Mouse (Mus musculus) olfactory bulb, adult 2 months (tissue): ENCODE results near the gene Fyco1. TPM values are rescaled to one million over a fixed set of nuclear protein-coding genes. Genes with fewer than 3 reads are reported as not detected.

Source experiments
- H3K27ac ChIP-seq: fragments of 200-500 bp; 2 replicates; pipeline ENCODE4 v1.5.1; 2012; ENCODE audit warnings: low read depth, low read length; ENCODE audit not compliant: insufficient read depth
- H3K4me1 ChIP-seq: fragments of 200-500 bp; 2 replicates; pipeline ENCODE4 v1.6.1; 2012; ENCODE audit warnings: low read length; ENCODE audit not compliant: control insufficient read depth, insufficient read depth
- H3K4me3 ChIP-seq: fragments of 200-500 bp; 2 replicates; pipeline ENCODE4 v1.5.1; 2012; ENCODE audit warnings: mild to moderate bottlenecking, low read depth, low read length, moderate library complexity; ENCODE audit not compliant: insufficient read depth
- CTCF ChIP-seq: fragments of 200-500 bp; IDR thresholded peaks from 2 replicates; pipeline ENCODE4 v1.5.1; 2012; ENCODE audit warnings: low read depth, mild to moderate bottlenecking, low read length, moderate library complexity; ENCODE audit not compliant: insufficient read depth
- POLR2A ChIP-seq: fragments of 200-500 bp; IDR thresholded peaks from 2 replicates; pipeline ENCODE4 v1.6.1; 2012; ENCODE audit warnings: mild to moderate bottlenecking, low read depth, low read length, moderate library complexity; ENCODE audit not compliant: insufficient read depth
- WGBS: fragments of 180-500 bp; shearing (Covaris S2); methylation state at CpG from one replicate; pipeline ENCODE4 v1.1.7; 2018; 5-methylcytosine and 5-hydroxymethylcytosine counted together
- polyA plus RNA-seq: library from polyadenylated mRNA; stranded (reverse); fragments of >200 nt; gene quantifications from 2 replicates; pipeline ENCODE4 v1.2.4, GENCODE M21; 2012; ENCODE audit warnings: low replicate concordance; ENCODE audit not compliant: missing spikeins, insufficient read depth, insufficient read length

The Fyco1 gene
- polyA plus RNA-seq, 1 experiment: not detected

- WGBS: under 1% methylated on average over 27 of the region's 27 CpGs
- H3K4me3 ChIP-seq: peak overlapping the region; percentile 99
Observed at GRCm38 (mm10) chr9:123851062-123851712, 512 bp downstream of the Fyco1 start.

DNA sequence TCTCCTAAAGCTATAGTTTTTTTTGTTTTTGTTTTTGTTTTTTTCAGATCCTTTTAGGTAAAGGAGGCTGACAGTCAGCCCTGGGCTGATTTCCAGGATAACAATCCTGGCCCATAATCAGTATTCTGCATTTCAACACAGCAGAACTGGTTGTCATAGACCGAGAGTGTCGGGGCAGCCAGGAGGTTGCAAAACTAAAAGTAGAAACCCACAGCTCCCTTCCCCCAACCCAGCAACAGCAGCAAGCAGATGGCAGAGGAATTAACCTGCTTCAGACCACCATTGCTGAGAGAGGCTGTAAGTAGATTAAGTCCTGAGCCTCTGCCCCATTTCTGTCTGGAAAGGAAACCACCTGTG, 1.0 kb downstream of the Fyco1 start:
- WGBS: 3% methylated on average over 2 of the region's 2 CpGs
- no peak for TF ChIP-seq CTCF
- TF ChIP-seq POLR2A: no peak
- Histone ChIP-seq H3K27ac (peak overlapping the region; percentile 79; the same call in 1 of the 2 replicates), H3K4me1 (peaks cover 3% of the 10 kb centered on the region; the same call in 1 of the 2 replicates), H3K4me3 (peak overlapping the region; percentile 99; the same call in 1 of the 2 replicates)

More at GRCm38 (mm10) chr9:123851062-123851712, 512 bp downstream of the Fyco1 start:
- H3K27ac ChIP-seq: peak overlapping the region; percentile 79
- peaks cover 3% of the 10 kb centered on the region; the same call in 1 of the 2 replicates for H3K4me1 ChIP-seq
- TF ChIP-seq POLR2A (no peak), CTCF (no peak)

- Histone ChIP-seq H3K27ac (no peak overlapping the region), H3K4me1 (peaks cover 3% of the 10 kb centered on the region; the same call in 1 of the 2 replicates)
Observed at GRCm38 (mm10) chr9:123849976-123850695, 1.6 kb downstream of the Fyco1 start.

DNA sequence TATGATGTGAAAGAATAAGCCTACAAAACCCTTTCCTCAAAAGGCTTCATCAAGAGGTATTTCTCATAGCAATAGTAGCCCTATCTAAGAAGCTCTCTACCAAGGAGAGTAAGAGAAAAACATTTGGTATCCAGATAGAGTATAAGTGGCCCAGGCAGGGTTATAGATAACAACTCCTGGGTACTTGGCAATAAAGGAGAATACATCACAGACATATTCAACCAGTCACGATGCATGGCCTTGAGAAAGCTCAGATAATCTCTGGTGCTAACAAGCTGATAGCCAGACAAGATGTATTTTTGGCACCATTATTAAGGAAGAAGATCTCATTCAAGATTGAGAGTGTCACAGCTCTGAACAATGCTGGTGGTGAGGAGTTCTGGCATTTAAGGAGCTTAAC, 5.2 kb downstream of the Fyco1 start:
- Histone ChIP-seq H3K4me3 (no peak overlapping the region), H3K4me1 (peaks cover 3% of the 10 kb centered on the region; the same call in 1 of the 2 replicates), H3K27ac (no peak overlapping the region)
- WGBS: 90% methylated on average over 1 of the region's 1 CpGs
- TF ChIP-seq POLR2A: no peak
- TF ChIP-seq CTCF: no peak

More at GRCm38 (mm10) chr9:123849976-123850695, 1.6 kb downstream of the Fyco1 start:
- 54% methylated on average over 2 of the region's 2 CpGs for WGBS
- TF ChIP-seq CTCF (no peak), POLR2A (no peak)
- no peak overlapping the region for H3K4me3 ChIP-seq

DNA sequence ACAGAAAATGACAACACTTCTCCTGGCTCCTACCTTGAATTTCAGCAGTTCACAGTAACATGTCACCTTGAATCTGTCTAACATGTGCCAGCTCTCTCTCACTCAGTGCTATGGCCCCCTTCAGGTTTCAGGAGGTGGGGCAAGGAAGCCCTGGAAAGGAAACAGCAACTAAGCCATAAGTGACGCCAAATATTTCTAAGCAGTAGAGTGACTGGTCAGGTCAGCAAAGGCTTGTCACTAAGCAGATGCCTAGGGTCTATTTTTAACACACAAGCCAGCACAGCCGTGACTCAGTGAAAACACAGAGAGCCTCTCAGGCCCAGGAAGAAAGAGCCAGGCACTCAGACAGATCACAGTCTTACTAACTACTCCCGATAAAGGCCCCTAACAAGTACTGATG, 6.6 kb downstream of the Fyco1 start:
- Histone ChIP-seq H3K27ac (peak overlapping the region; percentile 15; the same call in 1 of the 2 replicates), H3K4me3 (no peak overlapping the region), H3K4me1 (no peaks in the 10 kb centered on the region)
- no peak for TF ChIP-seq CTCF
- no peak for TF ChIP-seq POLR2A
- 46% methylated on average over 3 of the region's 3 CpGs for WGBS

DNA sequence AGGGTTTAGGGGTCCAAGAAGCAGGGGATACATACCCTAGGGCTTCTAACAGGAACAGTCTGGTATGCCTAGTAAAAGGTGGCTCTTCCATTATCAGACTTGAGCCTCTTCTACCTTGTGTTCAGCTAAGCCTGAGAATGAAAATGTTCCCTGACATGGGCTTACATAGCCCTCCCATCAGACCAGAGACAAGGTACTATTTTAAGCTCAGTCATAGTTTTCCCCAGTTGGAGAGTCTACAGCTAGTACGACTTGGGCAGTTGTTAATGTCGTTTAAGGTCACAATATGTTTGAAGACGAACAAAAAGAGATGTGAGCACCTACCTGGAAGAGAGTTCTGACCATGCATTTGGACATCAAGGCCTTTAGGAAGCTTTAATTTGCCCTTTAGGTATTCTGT, 7.2 kb downstream of the Fyco1 start:
- WGBS: 89% methylated on average over 3 of the region's 3 CpGs
- no peaks in the 10 kb centered on the region for H3K4me1 ChIP-seq
- no peak overlapping the region for H3K4me3 ChIP-seq
- TF ChIP-seq CTCF: no peak
- no peak for TF ChIP-seq POLR2A
- no peak overlapping the region for H3K27ac ChIP-seq

GRCm38 (mm10) chr9:123840243-123840642, 11.5 kb downstream of the Fyco1 start:
- no peaks in the 10 kb centered on the region for H3K4me1 ChIP-seq
- no peak overlapping the region for H3K4me3 ChIP-seq
- 91% methylated on average over 6 of the region's 6 CpGs for WGBS
- TF ChIP-seq POLR2A: no peak
- TF ChIP-seq CTCF: no peak
- H3K27ac ChIP-seq: no peak overlapping the region

GRCm38 (mm10) chr9:123835851-123836250, 15.8 kb downstream of the Fyco1 start:
- WGBS: 95% methylated on average over 3 of the region's 3 CpGs
- Histone ChIP-seq H3K27ac (no peak overlapping the region), H3K4me1 (no peaks in the 10 kb centered on the region), H3K4me3 (no peak overlapping the region)
- no peak for TF ChIP-seq POLR2A
- TF ChIP-seq CTCF: no peak

- no peak for TF ChIP-seq POLR2A
- no peak for TF ChIP-seq CTCF
- Histone ChIP-seq H3K27ac (no peak overlapping the region), H3K4me1 (no peaks in the 10 kb centered on the region), H3K4me3 (no peak overlapping the region)
- 86% methylated on average over 4 of the region's 4 CpGs for WGBS
Observed at GRCm38 (mm10) chr9:123828916-123829315, 22.8 kb downstream of the Fyco1 start.
